Mouse (Mus musculus) hematopoietic stem cell, adult 5-6 weeks (primary cell): ENCODE results near the gene Twnk. TPM values are rescaled to one million over a fixed set of nuclear protein-coding genes. Genes with fewer than 3 reads are reported as not detected.

Experiments
- ATAC-seq, 2 experiments: fragments of 125-278 bp in 1 of 2; replicated peaks in 1 of 2; 2 replicates each; pipeline ENCODE4 v1.8.0; 2016 to 2017; ENCODE audit warnings: inconsistent platforms in 2 of 2, mild to moderate bottlenecking in 2 of 2, moderate number of reproducible peaks in 2 of 2, low read depth in 1 of 2, moderate TSS enrichment in 1 of 2; ENCODE audit not compliant: low FRiP score in 2 of 2, poor library complexity in 2 of 2, severe bottlenecking in 2 of 2, insufficient read depth in 1 of 2, low TSS enrichment in 1 of 2
- total RNA-seq: library from RNA; stranded (forward); fragments of 172-1452, 232-1000 nt; gene quantifications from 2 replicates; pipeline ENCODE4 v1.2.3, GENCODE M21; 2017

The Twnk gene
- total RNA-seq, 1 experiment from 2014 or later, result 31.0 TPM

GRCm38 (mm10) chr19:45056908-45057698 is 51.6 kb downstream of the Twnk start:
- ATAC-seq, result no peak

DNA sequence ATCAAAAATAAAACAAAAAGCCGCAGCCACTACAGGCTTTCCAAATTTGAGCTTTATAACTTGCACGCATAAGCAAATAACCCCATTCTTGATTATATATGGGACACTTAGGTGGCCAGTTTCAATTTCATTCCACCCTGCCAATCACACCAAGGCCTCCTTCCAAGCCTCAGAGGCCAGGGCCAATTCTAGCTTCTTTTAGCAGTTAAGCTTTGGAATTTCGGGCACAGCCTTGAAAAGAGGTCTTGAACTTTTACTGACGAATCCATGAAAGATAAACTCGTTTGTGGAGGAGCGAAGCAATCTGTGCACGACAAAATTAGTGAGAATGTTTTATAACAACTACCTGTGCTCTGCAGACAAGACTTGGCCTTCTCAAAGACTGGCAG is 52.3 kb downstream of the Twnk start:
- ATAC-seq, result no peak

DNA sequence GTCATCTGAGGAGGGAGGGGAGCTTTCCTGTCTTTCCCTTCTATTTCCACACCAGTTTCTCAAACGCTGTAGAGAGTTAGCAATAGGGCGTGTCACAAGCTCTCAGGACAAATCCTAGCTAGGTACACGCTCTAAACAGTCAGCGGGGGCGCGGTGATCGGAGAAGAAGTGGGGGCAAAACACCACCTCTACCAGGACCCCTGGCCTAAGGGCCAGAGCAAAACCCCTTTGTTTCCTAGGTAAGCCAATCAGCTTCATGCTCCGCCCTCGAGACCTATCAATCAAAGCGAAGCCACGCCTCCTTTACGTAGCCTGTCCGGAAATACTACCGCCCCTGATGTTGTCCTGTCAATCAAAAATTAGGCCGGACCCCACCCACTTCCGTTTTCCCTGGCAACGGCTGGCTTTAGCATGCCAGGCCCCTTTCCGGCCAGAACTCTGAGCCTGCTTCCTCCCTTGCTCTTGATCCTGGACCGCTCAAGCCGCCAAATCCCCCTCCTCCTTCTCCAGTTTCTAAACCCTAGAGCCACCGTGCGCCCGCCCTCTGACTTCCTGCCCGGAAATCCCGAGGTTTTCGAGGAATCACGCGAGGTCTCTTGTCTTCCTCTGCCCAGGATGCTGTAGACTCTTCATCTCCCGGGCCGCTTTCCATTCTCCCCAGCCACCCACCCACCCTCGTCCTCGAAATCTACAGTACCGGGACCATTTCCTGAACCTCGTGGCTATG is 52.8 kb downstream of the Twnk start:
- peak; percentile 87 to 94 for ATAC-seq

- no peak; a peak in 1 of 4 replicates for ATAC-seq
Observed at GRCm38 (mm10) chr19:45058841-45059240, 53.4 kb downstream of the Twnk start.

Other genes starting within 250 kb of the Twnk start
- gene Pax2, start 249.6 kb upstream of the Twnk start, total RNA-seq, result not detected in 2 replicates
- gene Slf2, start 74.5 kb upstream of the Twnk start, total RNA-seq, result 59.2 and 61.2 TPM in 2 replicates
- 0.19 and 2.2 TPM in 2 replicates for gene Sema4g, start 16.6 kb upstream of the Twnk start, total RNA-seq
- gene Mrpl43, start 779 bp downstream of the Twnk start, total RNA-seq, result 14.6 and 25.5 TPM in 2 replicates
- 25.8 and 29.3 TPM in 2 replicates for gene Lzts2, start 8.8 kb downstream of the Twnk start, total RNA-seq
- gene Pdzd7, start 40.1 kb downstream of the Twnk start, total RNA-seq, result not detected in 2 replicates
- gene Sfxn3, start 41.8 kb downstream of the Twnk start, total RNA-seq, result 12.0 and 16.0 TPM in 2 replicates
- gene Kazald1, start 69.6 kb downstream of the Twnk start, total RNA-seq, result 0.45 and 1.4 TPM in 2 replicates
- gene Tlx1, start 145.0 kb downstream of the Twnk start, total RNA-seq, result not detected in 2 replicates
- not detected in 2 replicates for gene Lbx1, start 230.1 kb downstream of the Twnk start, total RNA-seq